Mouse (Mus musculus) c-Kit-negative CD71-positive TER-119-positive erythroid progenitor cells, embryonic 14.5 days (primary cell): ENCODE measurements around the gene Zranb3.
"Not testable (repeated sequence)": the region's sequence is repeated elsewhere in the genome, so short reads cannot be mapped to it uniquely, and the experiment has no call there.

Source experiments
- DNase-seq: peaks from one replicate; pipeline ENCODE4 v3.0.0-alpha.2; 2013; ENCODE audit warnings: low read depth, low spot score

Gene Zranb3

GRCm38 (mm10) chr1:127989876-127990731 lies 112.7 kb downstream of the Zranb3 start:
- DNase-seq = no peak

GRCm38 (mm10) chr1:127989387-127989786 lies 113.5 kb downstream of the Zranb3 start:
- DNase-seq = no peak

- no peak for DNase-seq
These were observed 114.6 kb downstream of the Zranb3 start for GRCm38 (mm10) chr1:127988246-127988645.

GRCm38 (mm10) chr1:127985391-127985790 lies 117.5 kb downstream of the Zranb3 start:
- DNase-seq = no peak

DNA sequence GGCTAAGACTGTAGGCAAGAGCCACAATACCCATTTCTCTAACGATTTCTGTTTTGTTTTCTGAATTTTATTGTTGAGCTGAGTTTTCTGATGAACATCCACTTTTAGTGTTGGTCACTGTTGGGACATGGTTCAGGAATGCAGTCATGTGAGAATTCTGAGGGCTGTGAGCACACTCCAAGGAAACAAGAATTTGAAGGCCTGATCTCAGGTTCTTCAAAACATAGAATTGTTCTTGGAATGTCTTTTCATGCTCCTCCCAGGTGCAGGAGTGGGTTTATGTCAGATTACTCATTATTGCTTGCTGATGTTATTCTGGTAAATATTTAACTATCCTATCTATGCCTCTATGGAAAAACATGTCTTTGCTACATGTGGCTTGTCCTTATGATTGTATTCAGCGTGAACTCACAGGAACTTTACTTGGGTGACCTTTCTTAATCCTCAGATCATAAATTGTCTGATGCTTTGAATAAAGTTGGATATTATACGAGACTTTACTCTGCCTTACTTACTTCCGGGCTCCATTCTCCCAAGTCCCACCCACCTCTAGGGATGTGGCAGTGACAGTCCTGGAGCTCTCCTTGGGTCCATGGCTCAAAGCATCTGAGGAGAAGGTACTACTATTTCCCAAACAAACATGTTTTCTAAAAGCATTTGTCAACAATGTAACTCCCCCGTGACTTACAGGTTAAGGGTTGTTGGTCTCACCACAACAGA lies 119.4 kb downstream of the Zranb3 start:
- no peak for DNase-seq

DNA sequence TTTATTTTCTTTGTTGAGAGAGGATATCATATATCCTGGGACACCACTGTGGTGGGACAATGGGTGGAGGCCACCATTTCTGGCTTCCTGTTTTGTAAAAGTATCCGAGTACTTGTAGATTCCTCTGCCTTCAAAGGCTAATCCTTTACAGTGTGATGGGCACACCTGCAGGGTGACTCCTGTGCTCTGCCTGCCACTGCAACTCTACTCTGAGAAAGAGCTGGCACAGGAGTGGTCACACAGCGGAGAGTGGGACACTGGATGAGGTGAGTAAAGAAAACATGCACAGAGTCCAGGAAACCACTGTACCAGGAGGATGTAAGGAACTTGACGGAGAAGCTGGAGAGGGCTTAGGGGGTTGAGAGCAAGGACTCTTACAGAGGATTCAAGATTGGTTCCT lies 120.6 kb downstream of the Zranb3 start:
- DNase-seq = no peak

DNA sequence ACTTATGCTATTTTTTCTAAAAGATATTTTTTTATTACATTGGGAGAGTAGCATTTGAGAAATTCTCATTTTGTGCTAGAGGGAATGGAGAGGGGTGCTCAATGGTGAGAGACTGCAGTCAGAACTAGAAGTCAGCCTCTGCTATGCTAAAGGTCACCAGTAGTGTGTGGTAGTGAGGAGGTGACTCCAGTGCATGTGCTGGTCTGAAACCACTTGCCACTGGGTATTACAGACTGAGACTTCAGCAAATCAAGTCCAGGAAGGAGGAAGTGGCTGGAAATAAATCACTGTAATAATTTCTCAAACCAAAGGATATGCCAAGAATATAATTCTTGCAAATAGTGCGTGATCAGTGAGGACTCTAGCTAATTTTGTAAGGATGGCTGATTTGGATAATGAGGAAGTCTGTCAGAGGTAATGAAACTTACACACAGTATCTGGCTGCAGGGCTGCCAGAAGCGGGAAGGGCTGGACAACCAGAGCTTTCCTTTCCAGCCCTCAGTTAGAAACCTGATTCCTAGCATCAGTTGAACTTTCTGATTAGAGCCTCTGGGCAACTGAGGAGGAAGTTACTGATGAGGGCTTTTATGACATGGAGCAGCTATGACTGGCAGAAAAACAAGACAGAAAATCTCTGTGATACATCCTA lies 121.8 kb downstream of the Zranb3 start:
- no peak for DNase-seq

- no peak for DNase-seq
These were observed 124.7 kb downstream of the Zranb3 start for GRCm38 (mm10) chr1:127978125-127978524.

DNA sequence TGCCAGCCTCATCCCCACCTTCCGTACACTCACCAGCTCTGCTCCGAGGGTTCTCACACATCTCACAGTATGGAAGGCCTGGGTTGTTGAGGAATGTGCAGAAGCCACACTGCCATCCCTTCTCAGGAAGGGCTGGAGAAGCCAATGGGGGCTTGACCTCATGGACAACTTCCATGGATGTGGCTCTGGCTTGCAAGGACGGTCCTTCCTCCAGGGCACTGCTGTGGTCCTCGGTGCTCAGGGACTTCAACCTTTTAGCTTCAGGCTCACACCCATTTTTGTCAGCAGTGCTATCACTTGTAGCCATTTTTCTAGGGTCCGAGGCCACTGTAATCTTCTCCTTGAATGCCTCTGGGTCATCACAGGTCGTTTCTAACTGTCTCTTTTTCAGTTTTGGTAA lies 126.7 kb downstream of the Zranb3 start:
- no peak for DNase-seq

- no peak for DNase-seq
These were observed 127.2 kb downstream of the Zranb3 start for GRCm38 (mm10) chr1:127975676-127976075.

DNA sequence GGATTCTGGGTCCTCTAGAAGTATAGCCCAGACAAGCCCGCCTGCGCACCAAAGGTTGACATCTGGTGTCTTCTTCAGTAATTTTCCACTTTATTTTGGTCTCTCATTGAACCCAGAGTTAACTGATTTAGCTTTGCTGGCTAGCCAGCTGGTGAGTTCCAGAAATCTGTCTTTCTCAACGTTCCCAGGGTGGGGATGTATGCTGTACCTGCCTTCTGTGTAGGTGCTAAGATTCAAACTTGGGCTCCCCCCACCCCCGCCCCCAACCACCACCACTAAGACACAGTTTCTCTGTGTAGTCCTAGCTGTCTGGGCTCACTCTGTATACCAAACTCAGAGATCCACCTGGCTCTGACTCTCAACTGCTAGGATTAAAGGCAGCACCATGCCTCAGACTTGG lies 128.8 kb downstream of the Zranb3 start:
- DNase-seq = no peak

GRCm38 (mm10) chr1:127970870-127971269 lies 132.0 kb downstream of the Zranb3 start:
- DNase-seq = no peak

DNA sequence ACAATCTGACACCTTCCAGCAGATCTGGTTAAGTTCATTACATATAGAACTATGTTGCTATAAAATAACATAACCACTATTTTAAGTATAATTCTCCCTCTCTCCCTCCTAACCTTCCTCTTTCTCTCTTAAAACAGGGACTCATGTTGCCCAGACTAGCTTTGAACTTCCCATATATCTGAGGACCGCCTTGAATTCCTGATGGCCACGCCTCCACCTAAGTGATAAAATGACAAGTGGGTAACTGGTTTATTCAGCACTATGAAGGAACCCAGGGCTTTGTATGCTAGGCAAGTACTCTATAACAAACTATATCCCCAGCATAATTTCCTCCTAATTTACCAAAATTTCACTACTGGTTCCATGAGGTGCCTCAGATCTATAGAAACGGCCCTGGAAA lies 139.5 kb downstream of the Zranb3 start:
- DNase-seq = no peak

DNA sequence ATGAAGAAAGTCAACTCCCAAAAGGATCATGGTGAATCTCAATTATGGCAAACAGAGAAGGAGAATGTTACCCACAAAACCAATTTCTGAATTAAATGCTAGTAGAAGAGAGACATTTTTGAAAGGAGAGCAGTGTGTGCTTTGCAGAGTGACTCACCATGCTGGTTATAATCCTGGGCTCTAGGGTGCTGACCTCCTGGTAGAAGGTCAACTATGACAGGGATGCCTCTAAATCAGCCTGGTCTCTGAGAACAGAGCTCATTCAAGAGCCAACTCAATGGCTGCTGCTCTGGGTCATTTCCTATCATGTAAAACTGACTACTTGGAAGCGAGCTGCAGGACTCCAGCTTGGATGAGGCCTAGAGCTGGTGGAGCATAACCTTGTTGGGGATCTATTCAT lies 141.7 kb downstream of the Zranb3 start:
- DNase-seq = no peak

GRCm38 (mm10) chr1:127959312-127959718 lies 143.5 kb downstream of the Zranb3 start:
- DNase-seq = no peak

DNA sequence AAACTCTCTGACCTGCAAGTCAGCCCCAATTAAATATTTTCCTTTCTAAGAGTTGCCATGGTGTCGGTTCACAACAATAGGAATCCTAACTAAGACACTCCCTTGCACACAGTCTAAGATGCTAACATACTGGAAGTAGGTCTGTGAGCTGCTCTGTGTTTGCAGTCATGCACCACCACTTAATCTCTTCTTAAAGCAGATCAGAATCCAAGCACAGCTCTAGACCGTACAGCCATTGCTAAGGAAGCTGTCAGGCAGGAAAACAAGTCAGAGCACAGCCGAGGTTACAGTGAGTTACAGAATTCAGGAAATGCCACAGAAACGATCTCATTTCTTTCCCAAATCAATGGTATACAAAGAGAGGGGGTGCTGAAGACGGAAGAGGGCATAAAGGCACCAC lies 144.0 kb downstream of the Zranb3 start:
- DNase-seq = no peak

GRCm38 (mm10) chr1:127956524-127956923 lies 146.3 kb downstream of the Zranb3 start:
- no peak for DNase-seq

DNA sequence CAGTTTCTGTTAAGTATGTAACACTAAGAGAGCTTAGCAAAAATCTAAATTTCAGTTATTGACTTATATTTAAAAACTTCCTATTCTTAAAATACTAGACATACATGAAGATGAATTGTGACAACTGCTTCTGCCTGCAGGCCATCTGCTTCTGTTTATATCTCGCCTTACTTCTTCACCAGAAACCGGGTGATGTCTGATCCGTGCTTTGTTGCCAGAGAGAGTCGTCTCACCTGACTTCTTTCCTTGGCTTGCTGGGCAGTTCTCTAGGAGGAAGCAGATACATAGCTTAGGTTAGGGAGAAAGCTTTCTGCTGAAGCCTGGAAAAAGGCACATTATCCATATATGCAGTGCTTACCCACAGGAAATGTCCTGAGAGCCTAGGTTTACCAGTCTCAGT lies 148.0 kb downstream of the Zranb3 start:
- DNase-seq = no peak

DNA sequence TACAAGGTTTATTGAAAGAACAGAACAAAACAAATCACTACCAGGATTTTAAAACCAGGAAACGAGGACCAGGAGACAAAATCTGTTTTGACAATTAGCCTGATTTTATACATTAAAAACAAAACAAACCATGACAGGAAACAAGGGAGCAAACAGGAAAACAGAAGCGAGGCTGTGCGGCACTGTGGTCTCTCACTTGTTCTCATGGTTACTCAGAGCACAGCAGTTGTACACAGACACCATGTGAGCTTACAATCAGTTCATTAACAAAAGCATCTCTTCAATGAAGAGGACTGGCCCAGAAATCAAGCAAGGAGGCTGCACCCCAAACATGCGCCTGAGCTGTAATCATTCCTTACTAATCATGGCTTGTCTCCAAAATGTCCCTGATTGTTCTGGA lies 148.6 kb downstream of the Zranb3 start:
- DNase-seq = not testable (repeated sequence)

- no peak for DNase-seq
These were observed 150.6 kb downstream of the Zranb3 start for GRCm38 (mm10) chr1:127952276-127952675.

- no peak for DNase-seq
These were observed 154.1 kb downstream of the Zranb3 start for GRCm38 (mm10) chr1:127948748-127949147.

DNA sequence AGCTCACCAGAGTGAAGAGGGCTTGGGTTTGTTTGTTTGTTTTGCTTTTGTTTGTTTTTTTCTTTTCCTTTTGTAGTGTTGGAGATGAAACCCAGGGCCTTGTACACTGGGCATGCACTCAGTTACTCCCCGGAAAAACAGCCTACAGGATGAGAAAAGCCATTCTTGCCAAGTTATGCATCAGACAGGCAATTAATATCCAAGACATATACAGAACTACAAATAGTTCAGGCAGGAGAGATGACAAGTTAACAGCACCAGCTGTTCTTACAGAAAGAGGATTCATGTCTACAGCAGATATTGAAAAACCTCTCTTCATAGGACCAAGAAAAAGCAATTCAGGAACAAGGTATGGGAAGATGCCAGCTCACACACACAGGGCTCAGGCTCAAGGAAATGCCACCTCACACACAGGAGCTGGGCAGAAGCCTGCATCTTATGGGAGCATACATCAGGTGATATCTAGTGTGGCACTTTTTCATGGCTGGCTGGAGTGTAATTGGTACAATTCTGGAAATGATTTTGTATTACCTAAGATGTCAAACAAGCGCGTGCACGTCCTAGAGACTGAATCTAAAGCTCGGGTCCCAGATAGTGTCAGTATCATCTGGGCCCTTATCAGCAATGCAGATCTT lies 156.1 kb downstream of the Zranb3 start:
- DNase-seq = no peak
